Mouse (Mus musculus) heart, adult 9 months (tissue): ENCODE measurements around the gene Fam131a.

Experiments
- DNase-seq, 2 experiments: peaks; one replicate each; pipeline ENCODE4 v3.0.0; 2022; ENCODE audit warnings: low spot score in 2 of 2

Gene Fam131a

DNA sequence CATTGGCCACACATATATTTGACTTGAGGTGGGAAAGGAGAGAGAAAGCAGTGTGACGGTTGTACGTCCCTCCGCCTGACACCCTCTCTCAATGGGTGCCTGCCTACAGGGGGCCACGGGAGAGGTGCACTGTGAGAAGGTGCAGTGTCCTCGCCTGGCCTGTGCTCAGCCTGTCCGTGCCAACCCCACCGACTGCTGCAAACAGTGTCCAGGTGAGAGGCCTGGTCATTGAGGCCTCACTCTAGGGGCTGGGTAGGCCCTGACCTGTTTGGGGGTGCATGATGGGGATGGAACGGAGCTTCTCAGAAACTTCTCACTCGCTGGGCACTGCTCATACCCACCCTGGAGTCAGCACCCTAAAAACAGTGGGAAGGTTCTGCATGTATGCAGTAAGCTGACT lies 46.8 kb downstream of the Fam131a start:
- DNase-seq = no peak

DNA sequence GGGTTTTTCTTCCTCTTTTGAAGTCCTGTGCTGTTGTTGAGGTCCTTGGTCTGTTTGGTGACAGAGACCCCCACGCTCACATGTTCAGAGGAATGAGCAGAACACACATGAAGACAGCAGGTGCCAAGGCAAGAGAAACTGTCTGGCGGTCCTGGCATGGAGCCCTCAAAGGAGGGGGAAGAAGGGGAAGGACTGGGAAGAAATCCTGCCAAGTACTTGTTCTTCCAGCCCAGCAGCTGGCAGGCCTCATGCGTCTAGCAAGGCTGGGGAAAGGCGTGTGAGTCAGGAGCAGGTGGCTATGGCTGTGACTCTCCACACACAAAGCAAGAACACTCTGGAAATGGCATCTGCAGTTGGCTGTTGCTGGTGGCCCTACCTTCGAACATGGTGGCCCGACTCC lies 53.6 kb downstream of the Fam131a start:
- peak; percentile 81 to 82 for DNase-seq

DNA sequence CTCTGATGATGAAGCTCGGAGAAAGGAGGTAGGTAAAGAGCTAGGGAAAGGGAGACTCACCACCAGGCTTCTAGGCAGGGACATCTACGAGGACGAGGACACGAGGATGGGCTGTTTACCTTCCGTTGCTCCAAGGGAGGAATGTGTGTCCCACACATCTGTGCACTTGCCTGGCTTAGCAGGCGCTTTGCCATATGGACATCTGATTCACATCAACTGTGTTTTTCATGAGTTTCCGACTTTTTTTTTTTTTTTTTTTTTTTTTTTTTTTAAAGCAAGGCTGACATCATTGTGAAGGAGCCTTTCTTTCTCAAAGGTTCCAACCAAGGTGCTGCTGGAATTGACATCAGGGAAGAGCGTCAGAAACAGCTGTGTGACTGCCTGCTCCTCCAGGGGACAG lies 57.5 kb downstream of the Fam131a start:
- no peak for DNase-seq
